Mouse (Mus musculus): ENCODE results near the gene Gm20388. TPM values are rescaled to one million over a fixed set of nuclear protein-coding genes. Genes with fewer than 3 reads are reported as not detected.

The Gm20388 gene
- polyA plus RNA-seq, 1 experiment from 2014 or later: not detected

DNA sequence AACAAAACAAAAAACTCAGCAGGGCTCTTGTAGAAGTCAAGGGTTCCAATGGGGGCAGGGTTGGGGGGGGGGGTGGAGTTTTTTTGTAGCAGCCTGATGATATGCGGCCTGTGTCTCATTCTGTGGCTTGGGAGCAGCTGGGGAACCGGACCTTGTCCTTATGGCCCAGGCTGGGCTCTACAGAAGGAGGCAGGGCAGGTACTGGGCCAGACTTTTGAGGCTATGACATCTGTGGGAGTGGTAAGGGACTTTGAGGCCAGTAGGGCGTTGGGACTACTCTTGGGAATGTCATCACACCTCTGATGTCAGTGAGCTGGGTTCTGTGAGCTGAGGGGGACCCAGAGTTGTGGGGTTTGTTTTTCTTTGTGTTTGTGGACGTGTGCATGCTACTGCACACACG lies 584.8 kb downstream of the Gm20388 start:
- Histone ChIP-seq H3K9me3 (replicated peaks) (no peaks in the 10 kb centered on the region), H3K4me1 (peaks cover 100% of the 10 kb centered on the region), H3K27ac (peak overlapping the region; percentile 100), H3K4me2 (peak overlapping the region; percentile 95), H3K9ac (peak overlapping the region; percentile 58; the same call in 1 of the 2 replicates), H3K27me3 (replicated peaks) (no peaks in the 10 kb centered on the region), H3K36me3 (peaks cover 26% of the 10 kb centered on the region), H3K4me3 (no peak overlapping the region)
- no peak for ATAC-seq
- 61% methylated on average over 5 of the region's 5 CpGs for WGBS (ENCODE audit: insufficient replicate concordance)

DNA sequence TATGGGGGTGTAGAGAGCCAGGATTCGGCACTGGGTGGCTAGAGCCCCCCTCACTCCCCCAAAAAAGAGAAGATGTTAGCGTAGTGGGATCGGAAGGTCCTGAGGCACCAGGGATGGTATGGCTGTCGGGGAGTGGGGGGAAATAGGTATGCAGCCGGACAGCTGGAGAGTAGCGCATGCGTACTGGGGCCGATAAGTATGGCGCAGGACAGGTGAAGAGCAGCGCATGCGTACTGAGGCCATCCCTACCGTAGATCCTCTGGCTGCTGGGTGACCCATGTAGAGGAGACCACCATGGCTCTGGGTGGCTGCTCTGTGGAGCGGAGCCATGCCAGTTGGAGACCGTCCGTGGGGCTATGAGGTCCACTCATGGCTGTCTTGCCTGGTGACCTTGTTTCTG lies 585.8 kb downstream of the Gm20388 start:
- ATAC-seq: no peak
- H3K4me1 ChIP-seq: peaks cover 100% of the 10 kb centered on the region
- WGBS (ENCODE audit: insufficient replicate concordance): 90% methylated on average over 15 of the region's 15 CpGs
- no peak overlapping the region for H3K4me3 ChIP-seq
- no peaks in the 10 kb centered on the region for H3K9me3 ChIP-seq (replicated peaks)
- H3K9ac ChIP-seq: 0 out of 2 replicates have a peak overlapping the region, but pooled peaks have one; percentile 66
- peak overlapping the region; percentile 85 for H3K4me2 ChIP-seq
- H3K27me3 ChIP-seq (replicated peaks): no peaks in the 10 kb centered on the region
- peak overlapping the region; percentile 100 for H3K27ac ChIP-seq
- peaks cover 32% of the 10 kb centered on the region for H3K36me3 ChIP-seq

DNA sequence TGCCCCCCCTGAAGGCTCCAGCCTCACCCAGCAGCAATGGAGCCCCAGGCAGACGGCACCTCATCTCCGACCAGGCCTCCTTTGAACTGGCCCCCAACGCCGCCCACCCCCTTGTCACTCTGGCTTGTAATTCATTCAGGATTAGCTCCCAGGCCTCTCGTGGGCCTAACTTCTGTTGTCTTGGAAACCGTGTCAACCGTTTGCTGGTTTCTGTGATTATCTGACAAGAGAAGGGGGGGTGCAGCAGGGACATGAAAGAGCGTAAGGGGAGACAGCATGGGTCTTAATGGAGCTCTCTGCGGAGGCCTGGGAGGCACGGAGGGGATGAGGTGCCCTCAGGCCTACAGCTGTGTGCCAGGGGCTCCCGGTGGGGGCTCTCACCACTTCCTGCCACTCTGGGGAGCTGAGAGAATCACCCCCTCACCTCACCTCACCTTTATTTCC lies 586.9 kb downstream of the Gm20388 start:
- 11% methylated on average over 11 of the region's 11 CpGs for WGBS (ENCODE audit: insufficient replicate concordance)
- H3K9ac ChIP-seq: peak overlapping the region; percentile 66
- ATAC-seq: no peak

DNA sequence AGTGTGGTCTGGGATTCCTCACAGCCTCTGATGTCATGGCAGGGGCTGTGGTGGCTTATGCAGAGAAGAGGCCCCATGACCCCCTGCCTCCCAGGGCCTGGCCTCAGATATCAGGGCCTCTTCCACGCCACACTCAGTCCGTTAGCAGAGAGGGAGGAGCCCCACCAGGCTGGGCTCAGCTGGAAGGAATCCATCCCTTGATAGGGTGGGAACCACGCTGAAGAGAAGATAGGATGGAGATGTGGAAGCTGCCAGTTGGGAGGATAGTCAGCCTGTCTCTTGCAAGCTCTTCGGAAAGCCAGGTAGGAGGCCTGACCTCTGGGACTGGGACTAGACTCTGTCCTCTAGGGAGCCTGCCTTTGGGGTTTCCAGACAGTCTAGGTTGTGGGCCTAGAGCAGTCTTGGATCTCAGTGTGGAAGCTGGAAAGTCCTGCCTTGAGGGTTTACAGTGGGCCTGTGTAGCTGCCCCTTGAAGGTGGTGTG lies 587.7 kb downstream of the Gm20388 start:
- Histone ChIP-seq H3K27ac (peak overlapping the region; percentile 100), H3K27me3 (replicated peaks) (no peaks in the 10 kb centered on the region), H3K4me1 (peaks cover 100% of the 10 kb centered on the region), H3K36me3 (peaks cover 19% of the 10 kb centered on the region), H3K4me3 (peak overlapping the region; percentile 55), H3K9me3 (replicated peaks) (no peaks in the 10 kb centered on the region), H3K4me2 (peak overlapping the region; percentile 85), H3K9ac (peak overlapping the region; percentile 66)
- ATAC-seq: peak; percentile 87
- WGBS (ENCODE audit: insufficient replicate concordance): 2% methylated on average over 4 of the region's 4 CpGs

More for the DNA sequence above, 586.9 kb downstream of the Gm20388 start:
- peak overlapping the region; percentile 85 for H3K4me2 ChIP-seq
- peak overlapping the region; percentile 100 for H3K27ac ChIP-seq
- peak overlapping the region; percentile 55 for H3K4me3 ChIP-seq
- H3K4me1 ChIP-seq: peaks cover 100% of the 10 kb centered on the region
- peaks cover 26% of the 10 kb centered on the region for H3K36me3 ChIP-seq
- no peaks in the 10 kb centered on the region for H3K9me3 ChIP-seq (replicated peaks)
- H3K27me3 ChIP-seq (replicated peaks): no peaks in the 10 kb centered on the region

DNA sequence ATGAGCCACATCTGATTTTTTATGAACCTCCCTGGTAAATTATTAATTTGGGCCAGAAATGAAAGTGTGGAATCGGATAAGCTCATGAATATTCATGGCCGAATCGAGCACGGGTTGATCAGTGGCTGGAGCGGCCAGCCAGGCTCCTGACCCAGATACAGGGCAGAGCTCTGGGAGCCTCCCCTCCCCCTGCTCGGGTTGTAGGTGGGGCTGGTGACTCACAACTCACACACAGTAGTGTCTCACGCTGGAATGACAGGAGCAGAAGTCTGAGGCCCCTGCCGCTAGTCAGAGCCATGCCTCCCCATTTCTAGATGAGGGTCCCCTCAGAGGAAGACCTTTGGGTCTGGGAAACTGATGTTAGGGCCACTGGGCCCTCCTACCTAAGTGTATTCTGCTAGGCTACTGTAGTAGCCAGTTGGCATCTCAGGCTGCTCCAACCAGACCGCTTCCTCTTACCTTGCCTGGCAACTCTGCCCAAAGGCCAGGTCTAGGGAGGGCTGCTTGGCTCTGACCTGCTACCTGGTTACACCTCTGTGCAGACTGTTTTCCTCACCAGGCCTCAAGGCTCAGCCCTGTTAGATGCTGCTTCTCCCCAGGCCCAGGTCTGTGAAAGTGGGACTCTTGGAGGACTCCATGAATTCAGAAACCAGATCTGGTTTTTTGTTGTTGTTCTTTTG lies 588.4 kb downstream of the Gm20388 start:
- Histone ChIP-seq H3K4me1 (peaks cover 100% of the 10 kb centered on the region), H3K27me3 (replicated peaks) (no peaks in the 10 kb centered on the region), H3K9ac (peak overlapping the region; percentile 66), H3K9me3 (replicated peaks) (no peaks in the 10 kb centered on the region), H3K4me3 (peak overlapping the region; percentile 55), H3K4me2 (peak overlapping the region; percentile 85), H3K36me3 (peaks cover 19% of the 10 kb centered on the region), H3K27ac (peak overlapping the region; percentile 100)
- ATAC-seq: peak; percentile 74
- WGBS (ENCODE audit: insufficient replicate concordance): 12% methylated on average over 9 of the region's 9 CpGs

DNA sequence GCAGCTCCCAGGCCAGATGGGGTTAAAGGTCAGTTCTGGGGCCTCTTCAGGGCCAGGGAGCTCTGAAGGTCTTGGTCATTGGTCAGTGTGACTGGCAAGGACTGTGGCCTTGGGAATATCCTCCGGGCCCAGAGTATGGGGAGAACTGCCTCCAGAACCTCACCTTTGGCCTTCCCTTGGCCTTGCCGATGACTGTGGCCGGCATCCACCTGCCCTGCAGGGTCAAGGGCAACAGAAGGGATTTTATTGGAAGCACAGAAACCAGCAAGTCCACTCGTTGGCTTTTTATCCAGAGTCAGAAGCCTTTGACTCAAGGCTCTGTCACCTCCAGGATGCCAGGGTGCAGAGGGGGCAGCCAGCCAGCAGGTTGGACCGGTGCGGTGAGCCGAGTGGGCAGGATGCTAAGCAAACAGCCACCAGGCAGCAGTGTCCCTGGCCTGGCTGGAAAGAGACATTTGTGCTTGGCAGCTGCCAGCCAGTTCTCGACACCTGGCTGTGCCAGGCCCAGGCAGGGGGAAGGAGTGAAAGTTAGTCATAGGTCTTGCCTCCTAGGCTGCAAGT lies 590.1 kb downstream of the Gm20388 start:
- Histone ChIP-seq H3K4me2 (peak overlapping the region; percentile 85), H3K27me3 (replicated peaks) (no peaks in the 10 kb centered on the region), H3K4me3 (no peak overlapping the region), H3K36me3 (peaks cover 20% of the 10 kb centered on the region), H3K9me3 (replicated peaks) (no peaks in the 10 kb centered on the region), H3K27ac (peak overlapping the region; percentile 100), H3K9ac (peak overlapping the region; percentile 40; the same call in 1 of the 2 replicates), H3K4me1 (peaks cover 100% of the 10 kb centered on the region)
- ATAC-seq: no peak
- 80% methylated on average over 8 of the region's 8 CpGs for WGBS (ENCODE audit: insufficient replicate concordance)

DNA sequence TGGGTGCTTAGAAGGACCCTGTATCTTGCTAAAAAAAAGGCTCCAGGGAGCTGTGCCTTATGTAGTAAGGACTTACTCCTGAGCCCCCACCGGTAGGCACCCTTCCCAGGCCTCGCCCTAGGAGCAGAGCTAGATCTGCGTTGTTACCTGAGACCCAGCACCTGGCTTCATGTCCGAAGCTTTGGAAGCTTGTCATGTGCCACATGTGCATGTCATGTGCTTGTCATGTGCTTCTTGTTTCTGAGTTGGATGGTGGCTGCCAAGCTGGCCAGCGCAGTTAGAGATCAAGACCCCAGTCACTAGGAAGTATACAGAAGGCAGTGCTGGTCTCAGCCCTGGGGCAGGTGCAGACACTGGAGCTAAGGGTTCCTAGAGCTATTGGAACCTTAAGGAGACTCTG lies 590.8 kb downstream of the Gm20388 start:
- Histone ChIP-seq H3K27me3 (replicated peaks) (no peaks in the 10 kb centered on the region), H3K4me2 (peak overlapping the region; percentile 85), H3K36me3 (peaks cover 22% of the 10 kb centered on the region), H3K4me3 (no peak overlapping the region), H3K9ac (no peak overlapping the region), H3K27ac (peak overlapping the region; percentile 100), H3K9me3 (replicated peaks) (no peaks in the 10 kb centered on the region), H3K4me1 (peaks cover 100% of the 10 kb centered on the region)
- ATAC-seq: no peak
- WGBS (ENCODE audit: insufficient replicate concordance): 88% methylated on average over 5 of the region's 5 CpGs

DNA sequence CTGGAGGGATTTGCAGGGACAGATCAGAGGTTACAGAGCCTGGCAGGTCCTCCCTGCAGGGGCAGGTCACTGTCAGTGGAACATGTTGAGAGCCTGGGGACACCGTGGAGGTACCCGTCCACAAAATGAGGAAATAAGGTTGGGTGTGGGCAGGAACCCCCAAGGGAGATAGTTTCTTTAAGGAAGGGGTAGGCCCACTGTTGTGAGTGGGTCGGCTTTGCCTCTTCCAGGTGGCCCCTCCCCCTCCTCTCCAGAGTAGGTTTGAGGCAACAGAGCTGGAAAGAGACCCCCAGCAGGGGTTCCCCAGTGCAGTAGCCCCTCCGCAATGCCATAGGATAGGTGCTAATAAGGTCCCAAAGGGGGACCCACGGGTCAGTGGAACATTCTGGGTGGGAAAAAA lies 591.8 kb downstream of the Gm20388 start:
- 31% methylated on average over 5 of the region's 5 CpGs for WGBS (ENCODE audit: insufficient replicate concordance)
- no peak for ATAC-seq

DNA sequence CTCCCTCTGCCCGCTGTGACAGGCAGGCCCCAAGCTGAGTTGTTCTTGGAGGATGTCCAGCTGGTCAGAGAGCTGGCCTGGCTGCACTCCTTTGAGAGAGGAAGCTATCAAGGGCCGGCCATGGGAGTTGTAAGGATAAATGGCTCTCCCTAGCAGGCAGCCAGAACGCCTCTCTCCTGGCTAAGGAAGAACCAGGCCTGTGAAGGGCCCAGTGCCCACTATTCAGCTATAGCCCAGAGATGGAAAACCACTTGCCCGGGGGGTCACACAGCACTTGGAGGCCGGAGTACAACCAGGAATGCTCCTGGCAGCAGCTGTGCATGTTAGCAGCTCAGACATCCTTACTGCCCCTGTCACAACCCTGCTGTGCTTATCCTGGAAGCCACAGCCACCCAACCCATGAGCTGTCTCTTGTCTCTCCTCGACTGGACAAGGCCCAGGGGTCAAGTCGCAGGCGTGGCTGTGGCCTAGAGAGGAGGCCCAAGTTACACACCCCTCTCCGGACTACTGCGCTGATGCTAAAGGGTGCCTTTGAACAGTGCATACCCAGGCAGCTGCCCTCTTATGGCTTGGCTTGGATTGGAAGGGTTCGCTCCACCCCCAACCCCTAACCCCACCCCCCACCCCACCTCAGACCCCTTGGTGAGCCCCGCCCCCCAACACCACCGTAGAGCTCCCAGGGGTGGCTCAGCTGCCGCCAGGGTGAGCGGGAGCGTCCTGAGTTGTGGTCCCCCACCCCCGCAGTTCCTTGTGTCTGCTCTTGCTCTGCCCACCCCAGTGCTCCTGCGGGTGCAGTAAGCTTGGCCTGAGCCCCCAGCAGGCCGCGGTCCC lies 593.8 kb downstream of the Gm20388 start:
- peak overlapping the region; percentile 24; the same call in 1 of the 2 replicates for H3K4me3 ChIP-seq
- H3K36me3 ChIP-seq: peaks cover 29% of the 10 kb centered on the region
- peak overlapping the region; percentile 66 for H3K27ac ChIP-seq
- WGBS (ENCODE audit: insufficient replicate concordance): 14% methylated on average over 20 of the region's 20 CpGs
- 0 out of 2 replicates have a peak, but pooled peaks have one; percentile 5 for ATAC-seq
- peaks cover 100% of the 10 kb centered on the region for H3K4me1 ChIP-seq
- H3K9ac ChIP-seq: peak overlapping the region; percentile 52
- H3K27me3 ChIP-seq (replicated peaks): no peaks in the 10 kb centered on the region
- no peaks in the 10 kb centered on the region for H3K9me3 ChIP-seq (replicated peaks)
- H3K4me2 ChIP-seq: peak overlapping the region; percentile 59

More for the DNA sequence above, 591.8 kb downstream of the Gm20388 start:
- no peak overlapping the region for H3K4me3 ChIP-seq
- peaks cover 29% of the 10 kb centered on the region for H3K36me3 ChIP-seq
- peaks cover 100% of the 10 kb centered on the region for H3K4me1 ChIP-seq
- no peaks in the 10 kb centered on the region for H3K27me3 ChIP-seq (replicated peaks)
- H3K4me2 ChIP-seq: peak overlapping the region; percentile 1; the same call in 1 of the 2 replicates
- no peaks in the 10 kb centered on the region for H3K9me3 ChIP-seq (replicated peaks)
- 0 out of 2 replicates have a peak overlapping the region, but pooled peaks have one; percentile 100 for H3K27ac ChIP-seq
- H3K9ac ChIP-seq: 0 out of 2 replicates have a peak overlapping the region, but pooled peaks have one; percentile 24

DNA sequence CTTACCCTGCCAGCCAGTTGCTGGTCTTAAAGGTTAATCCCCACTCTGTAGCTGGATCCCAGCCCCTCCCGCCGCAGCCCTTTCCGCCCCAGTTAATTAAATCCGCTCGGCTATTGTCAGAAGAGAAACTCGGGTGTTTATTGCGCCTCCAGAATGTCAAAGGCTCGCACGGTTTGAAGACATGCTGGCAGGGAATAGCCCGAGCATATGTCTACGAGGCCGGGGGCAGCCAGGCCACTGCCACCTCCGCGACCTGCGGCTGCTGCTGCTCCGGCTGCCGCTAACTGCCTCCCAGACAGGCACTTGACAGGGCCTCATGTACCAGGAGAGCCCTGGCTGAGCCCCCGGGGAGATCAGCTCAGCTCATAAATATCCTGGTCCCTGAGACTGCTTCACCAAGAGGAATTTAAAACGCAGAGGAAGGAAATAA lies 594.5 kb downstream of the Gm20388 start:
- Histone ChIP-seq H3K9ac (peak overlapping the region; percentile 52), H3K4me3 (peak overlapping the region; percentile 24), H3K27me3 (replicated peaks) (no peaks in the 10 kb centered on the region), H3K9me3 (replicated peaks) (no peaks in the 10 kb centered on the region), H3K4me2 (peak overlapping the region; percentile 59), H3K27ac (peak overlapping the region; percentile 66), H3K36me3 (peaks cover 29% of the 10 kb centered on the region), H3K4me1 (peaks cover 100% of the 10 kb centered on the region)
- ATAC-seq: no peak
- WGBS (ENCODE audit: insufficient replicate concordance): 18% methylated on average over 19 of the region's 19 CpGs

DNA sequence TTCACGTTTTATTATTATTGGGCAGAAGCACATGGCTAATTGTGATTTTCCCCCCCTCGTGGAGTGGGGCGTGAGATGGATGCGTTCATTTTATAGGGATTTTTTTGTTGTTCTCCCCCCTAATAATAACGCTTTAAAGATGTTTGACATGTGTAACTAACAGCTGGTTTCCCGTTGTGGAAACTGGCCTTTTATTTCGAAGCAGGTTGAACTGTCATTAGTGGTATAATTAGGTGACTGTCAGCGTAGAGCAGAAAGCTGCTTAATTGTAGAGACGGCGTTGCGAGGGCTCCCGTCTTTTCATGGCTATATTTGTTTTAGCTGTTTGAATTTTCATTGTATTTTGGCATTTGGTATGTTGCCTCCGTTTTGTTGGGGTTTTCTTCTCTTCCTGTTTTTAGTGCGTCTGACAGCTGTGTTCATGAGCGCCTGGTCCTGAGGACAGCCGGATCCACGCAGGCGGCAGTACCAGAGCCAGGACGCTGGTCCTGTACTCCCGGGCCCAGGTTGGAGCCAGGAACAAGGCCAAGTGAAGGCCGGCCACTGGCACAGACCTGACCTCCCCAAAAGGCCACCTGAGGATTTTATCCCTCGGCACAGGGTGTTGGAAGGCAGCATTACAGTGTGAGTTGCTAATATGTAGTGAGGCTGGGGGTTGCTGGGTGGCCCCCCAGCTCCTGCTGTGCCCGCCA lies 595.1 kb downstream of the Gm20388 start:
- H3K27me3 ChIP-seq (replicated peaks): no peaks in the 10 kb centered on the region
- H3K9ac ChIP-seq: peak overlapping the region; percentile 52; the same call in 1 of the 2 replicates
- WGBS (ENCODE audit: insufficient replicate concordance): 63% methylated on average over 23 of the region's 23 CpGs
- H3K4me1 ChIP-seq: peaks cover 100% of the 10 kb centered on the region
- H3K4me2 ChIP-seq: peak overlapping the region; percentile 59
- ATAC-seq: no peak
- no peaks in the 10 kb centered on the region for H3K9me3 ChIP-seq (replicated peaks)
- peaks cover 28% of the 10 kb centered on the region for H3K36me3 ChIP-seq
- peak overlapping the region; percentile 50 for H3K27ac ChIP-seq
- H3K4me3 ChIP-seq: peak overlapping the region; percentile 24; the same call in 1 of the 2 replicates

Data from liver, embryonic 12.5 days (tissue).